Mouse (Mus musculus) forebrain, embryonic 16.5 days (tissue): ENCODE measurements around the gene Endou. TPM values are rescaled to one million over a fixed set of nuclear protein-coding genes. Genes with fewer than 3 reads are reported as not detected.

ENCODE experiments used
- ATAC-seq: fragments of 200-750 bp; cut with Nextera tagmentation; 2 replicates; pipeline ENCODE4 v1.8.0; 2017; ENCODE audit warnings: mild to moderate bottlenecking, moderate library complexity
- H3K27ac ChIP-seq: fragments of 300-500 bp; sonication (generic); 2 replicates; pipeline ENCODE4 v1.5.1; 2014; ENCODE audit warnings: low read length, control low read depth
- H3K27me3 ChIP-seq: fragments of 300-500 bp; sonication (generic); replicated peaks from 2 replicates; pipeline ENCODE4 v1.6.1; 2014; ENCODE audit warnings: low read length; ENCODE audit not compliant: control insufficient read depth, insufficient read depth
- H3K36me3 ChIP-seq: fragments of 300-500 bp; sonication (generic); 2 replicates; pipeline ENCODE4 v1.6.1; 2014; ENCODE audit not compliant: control insufficient read depth, insufficient read depth
- H3K4me1 ChIP-seq: fragments of 300-500 bp; sonication (generic); replicated peaks from 2 replicates; pipeline ENCODE4 v1.6.1; 2014; ENCODE audit warnings: low read length; ENCODE audit not compliant: control insufficient read depth, insufficient read depth
- H3K4me2 ChIP-seq: fragments of 300-500 bp; sonication (generic); 2 replicates; pipeline ENCODE4 v1.6.1; 2014; ENCODE audit warnings: mild to moderate bottlenecking, low read length, control low read depth
- H3K4me3 ChIP-seq: fragments of 300-500 bp; sonication (generic); replicated peaks from 2 replicates; pipeline ENCODE4 v1.5.1; 2014; ENCODE audit warnings: mild to moderate bottlenecking, low read length, control low read depth
- H3K9ac ChIP-seq: fragments of 300-500 bp; sonication (generic); replicated peaks from 2 replicates; pipeline ENCODE4 v1.6.1; 2014; ENCODE audit warnings: low read depth, low read length, control low read depth
- H3K9me3 ChIP-seq: fragments of 300-500 bp; sonication (generic); 2 replicates; pipeline ENCODE4 v1.6.1; 2016; ENCODE audit warnings: low read length; ENCODE audit not compliant: control insufficient read depth
- WGBS: fragments of 180-500 bp; shearing (Covaris S2); extraction: QIAGEN DNeasy Blood & Tissue Kit; methylation state at CpG from one replicate; pipeline ENCODE4 v1.1.7; 2014; 5-methylcytosine and 5-hydroxymethylcytosine counted together
- polyA plus RNA-seq: library from polyadenylated mRNA; unstranded; fragments of >200 nt; fragmentation: Nextera tagmentation; extraction: Ambion mirVana; gene quantifications from 2 replicates; pipeline ENCODE4 v1.2.1, GENCODE M21; 2015

The Endou gene
- polyA plus RNA-seq, 1 experiment from 2014 or later = 0.18 TPM

DNA sequence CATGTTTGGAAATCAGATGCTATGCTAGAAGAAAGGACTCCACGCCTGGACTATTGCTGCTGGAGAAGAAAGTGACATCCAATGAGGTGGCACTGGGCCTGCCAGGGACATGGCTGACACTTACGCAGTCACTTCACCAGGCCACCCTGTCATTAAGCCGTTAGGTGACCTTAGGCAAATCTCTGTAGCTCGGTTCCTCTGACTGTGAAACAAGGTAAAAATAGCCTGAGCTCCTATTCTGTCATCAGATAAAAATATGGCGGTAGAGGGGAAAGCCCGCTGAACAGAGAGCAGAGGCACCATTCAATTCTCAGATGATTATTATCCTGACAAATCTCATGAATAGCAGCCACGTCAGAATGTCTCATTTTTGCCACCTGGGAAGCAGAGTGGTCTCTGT lies 10.9 kb upstream of the Endou start:
- no peak for ATAC-seq
- H3K27ac ChIP-seq = no peak overlapping the region
- H3K9me3 ChIP-seq = 0 out of 2 replicates have a peak, but pooled peaks cover 2% of the 10 kb centered on the region
- no peaks in the 10 kb centered on the region; the same call in 1 of the 2 replicates for H3K4me1 ChIP-seq
- H3K27me3 ChIP-seq = no peaks in the 10 kb centered on the region
- no peak overlapping the region for H3K4me3 ChIP-seq
- 61% methylated on average over 7 of the region's 7 CpGs for WGBS
- no peak overlapping the region for H3K4me2 ChIP-seq
- no peaks in the 10 kb centered on the region for H3K36me3 ChIP-seq
- H3K9ac ChIP-seq = no peak overlapping the region

DNA sequence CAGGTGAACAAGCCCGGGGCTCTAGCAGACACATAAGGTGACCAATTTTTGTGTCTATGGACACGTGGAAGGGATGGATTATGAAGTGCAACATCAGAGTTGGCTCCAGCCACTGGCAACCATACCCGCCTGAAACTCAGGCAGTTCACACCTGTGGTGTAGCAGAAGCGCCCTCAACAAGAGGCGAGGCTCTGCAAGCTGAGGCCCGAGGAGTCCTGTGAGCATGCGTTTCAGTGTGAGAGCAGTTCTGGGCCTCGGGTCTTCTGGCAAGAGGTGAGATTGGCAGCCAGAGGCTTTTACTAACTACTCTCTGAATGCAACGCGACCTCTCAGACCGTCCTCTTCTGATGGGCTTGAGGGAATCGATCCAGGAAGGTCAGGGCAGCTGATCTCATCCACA lies 10.5 kb upstream of the Endou start:
- Histone ChIP-seq H3K9ac (no peak overlapping the region), H3K27me3 (no peaks in the 10 kb centered on the region), H3K36me3 (no peaks in the 10 kb centered on the region), H3K9me3 (0 out of 2 replicates have a peak, but pooled peaks cover 2% of the 10 kb centered on the region), H3K4me2 (no peak overlapping the region), H3K27ac (no peak overlapping the region), H3K4me1 (no peaks in the 10 kb centered on the region; the same call in 1 of the 2 replicates), H3K4me3 (no peak overlapping the region)
- no peak for ATAC-seq
- 88% methylated on average over 12 of the region's 12 CpGs for WGBS

DNA sequence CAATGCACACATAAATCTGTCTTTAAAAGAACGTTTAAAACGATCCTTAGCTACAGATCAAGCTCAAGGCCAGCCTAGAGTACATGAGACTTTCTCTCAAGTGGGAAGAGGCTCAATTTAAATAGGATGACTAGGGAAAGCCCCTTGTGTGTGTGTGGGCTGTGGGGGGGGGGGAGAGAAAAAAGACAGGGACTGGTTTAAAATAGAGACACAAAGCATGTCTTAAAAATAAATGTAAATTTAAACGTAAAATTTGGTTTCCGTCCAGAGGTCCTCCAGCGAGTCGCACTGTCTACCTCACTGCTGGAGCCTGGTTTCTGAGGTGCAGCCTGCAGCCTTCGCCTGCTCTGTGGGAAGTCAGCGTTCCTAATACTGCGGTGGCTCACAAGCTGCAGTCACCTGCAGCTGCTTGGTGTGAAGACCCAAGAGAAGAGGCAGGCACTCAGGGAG lies 9.2 kb upstream of the Endou start:
- Histone ChIP-seq H3K27ac (no peak overlapping the region), H3K4me1 (no peaks in the 10 kb centered on the region; the same call in 1 of the 2 replicates), H3K9ac (no peak overlapping the region), H3K9me3 (0 out of 2 replicates have a peak, but pooled peaks cover 2% of the 10 kb centered on the region), H3K27me3 (no peaks in the 10 kb centered on the region), H3K4me3 (no peak overlapping the region), H3K4me2 (no peak overlapping the region), H3K36me3 (no peaks in the 10 kb centered on the region)
- no peak for ATAC-seq
- 82% methylated on average over 9 of the region's 9 CpGs for WGBS

DNA sequence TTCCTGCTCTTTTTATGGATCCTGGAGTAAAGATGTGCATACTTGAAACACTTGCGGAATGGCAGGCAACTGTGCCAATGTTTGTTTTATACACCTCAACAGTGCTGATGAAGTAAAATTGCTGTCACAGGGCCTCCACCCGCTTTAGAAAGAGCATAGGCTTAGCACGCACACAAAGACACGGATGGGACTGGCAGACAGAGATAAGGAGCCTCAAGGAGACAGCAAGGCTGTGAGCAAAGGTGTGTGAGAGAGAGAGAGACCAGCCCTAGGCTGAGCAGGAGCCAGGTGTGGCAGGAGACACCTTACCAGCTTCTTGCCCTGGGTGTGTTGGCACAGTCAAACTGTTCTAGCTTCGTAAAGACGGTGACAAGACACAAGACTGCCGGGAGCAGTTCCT lies 7.8 kb upstream of the Endou start:
- no peak overlapping the region for H3K27ac ChIP-seq
- 91% methylated on average over 7 of the region's 7 CpGs for WGBS
- no peak for ATAC-seq

DNA sequence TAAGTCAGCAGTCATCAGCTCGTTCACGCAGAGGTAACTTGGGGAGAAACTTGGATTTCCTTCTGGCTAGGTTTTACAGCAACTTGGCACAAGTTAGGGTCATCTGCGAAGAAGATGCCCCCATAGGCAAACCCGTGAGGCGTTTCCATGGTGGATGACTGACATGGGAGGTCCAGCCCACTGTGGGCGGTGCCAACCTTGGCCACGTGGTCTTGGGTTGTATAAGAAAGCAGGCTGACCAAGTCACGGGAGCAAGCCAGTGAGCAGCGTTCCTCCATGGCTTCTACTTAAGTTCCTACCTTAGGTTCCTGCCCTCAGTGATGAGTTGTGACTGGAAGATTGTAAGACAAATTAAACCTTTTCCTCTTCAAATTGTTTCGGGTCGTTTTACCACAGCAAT lies 849 bp upstream of the Endou start:
- H3K9ac ChIP-seq = no peak overlapping the region
- no peaks in the 10 kb centered on the region for H3K36me3 ChIP-seq
- no peak for ATAC-seq
- no peak overlapping the region for H3K4me2 ChIP-seq
- no peak overlapping the region for H3K27ac ChIP-seq
- 92% methylated on average over 11 of the region's 11 CpGs for WGBS
- H3K4me1 ChIP-seq = no peaks in the 10 kb centered on the region
- no peaks in the 10 kb centered on the region for H3K27me3 ChIP-seq
- no peak overlapping the region for H3K4me3 ChIP-seq
- H3K9me3 ChIP-seq = no peaks in the 10 kb centered on the region

More for the DNA sequence above, 7.8 kb upstream of the Endou start:
- Histone ChIP-seq H3K4me2 (no peak overlapping the region), H3K9me3 (0 out of 2 replicates have a peak, but pooled peaks cover 2% of the 10 kb centered on the region), H3K4me1 (no peaks in the 10 kb centered on the region), H3K4me3 (no peak overlapping the region), H3K27me3 (no peaks in the 10 kb centered on the region), H3K9ac (no peak overlapping the region), H3K36me3 (no peaks in the 10 kb centered on the region)

DNA sequence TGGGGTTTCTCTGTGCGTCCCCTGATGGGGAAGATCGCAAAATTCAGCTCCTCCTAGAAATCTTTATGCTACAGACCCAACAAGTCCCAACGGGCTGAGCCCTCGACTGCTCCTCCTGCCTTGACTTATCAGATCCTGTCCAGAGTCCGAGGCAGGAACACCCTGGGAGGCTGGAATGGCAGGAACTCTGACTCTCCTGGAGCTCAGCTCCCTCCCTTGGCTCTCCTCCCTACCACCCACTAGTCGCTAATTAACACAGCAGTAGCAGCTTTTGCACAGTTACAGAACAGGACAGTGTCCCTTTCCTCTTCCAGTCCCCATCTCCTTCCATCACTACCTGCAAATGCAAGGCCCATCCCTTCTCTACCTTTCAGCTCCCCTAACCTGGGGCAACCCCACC lies 774 bp downstream of the Endou start:
- WGBS = 58% methylated on average over 6 of the region's 6 CpGs
- Histone ChIP-seq H3K9ac (no peak overlapping the region), H3K36me3 (no peaks in the 10 kb centered on the region), H3K27me3 (no peaks in the 10 kb centered on the region), H3K27ac (no peak overlapping the region), H3K4me2 (no peak overlapping the region), H3K4me1 (no peaks in the 10 kb centered on the region), H3K4me3 (no peak overlapping the region), H3K9me3 (no peaks in the 10 kb centered on the region)
- no peak for ATAC-seq

DNA sequence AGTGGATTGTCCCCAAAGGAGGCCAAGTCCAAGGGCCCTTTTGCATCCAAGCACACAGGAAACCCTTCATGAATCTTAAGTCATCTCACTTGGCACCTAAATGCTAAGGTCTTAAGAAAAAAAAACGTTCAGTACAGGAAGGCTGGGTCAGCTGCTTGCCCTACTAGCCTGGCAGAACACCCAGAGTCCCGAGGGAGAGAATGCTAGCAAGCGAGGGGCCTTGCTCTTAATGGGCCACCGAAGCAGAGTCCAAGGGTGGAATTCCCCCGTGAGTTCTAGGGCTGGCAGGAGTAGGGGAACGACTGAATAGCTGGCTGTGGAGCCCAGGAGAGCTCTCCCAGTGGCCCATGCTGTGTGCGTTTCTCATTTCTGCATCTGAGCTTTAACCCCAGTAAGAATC lies 2.3 kb downstream of the Endou start:
- Histone ChIP-seq H3K36me3 (no peaks in the 10 kb centered on the region), H3K4me2 (no peak overlapping the region), H3K27me3 (no peaks in the 10 kb centered on the region), H3K4me1 (no peaks in the 10 kb centered on the region), H3K4me3 (no peak overlapping the region), H3K27ac (no peak overlapping the region), H3K9me3 (no peaks in the 10 kb centered on the region), H3K9ac (no peak overlapping the region)
- ATAC-seq = no peak
- WGBS = 58% methylated on average over 7 of the region's 7 CpGs

DNA sequence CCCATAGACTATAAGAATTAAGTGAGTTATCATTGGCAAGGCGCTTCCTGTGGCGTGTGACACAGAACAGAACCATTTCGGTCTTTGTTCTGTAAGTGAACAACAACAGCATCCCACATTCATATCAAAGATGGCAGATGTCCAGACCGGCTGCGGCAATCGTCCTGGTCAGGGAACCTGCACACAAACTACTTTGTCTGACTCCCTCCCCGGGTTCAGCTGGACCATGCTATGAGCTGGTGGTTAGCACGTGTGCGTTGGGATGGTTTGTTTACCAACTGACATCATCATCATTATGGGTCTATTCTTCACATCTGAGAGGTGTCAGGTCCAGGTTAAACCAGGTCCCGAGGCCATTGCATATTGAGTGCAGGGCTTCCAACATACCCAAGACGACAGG lies 2.7 kb downstream of the Endou start:
- Histone ChIP-seq H3K9me3 (no peaks in the 10 kb centered on the region), H3K27me3 (no peaks in the 10 kb centered on the region)
- WGBS = 89% methylated on average over 11 of the region's 11 CpGs

DNA sequence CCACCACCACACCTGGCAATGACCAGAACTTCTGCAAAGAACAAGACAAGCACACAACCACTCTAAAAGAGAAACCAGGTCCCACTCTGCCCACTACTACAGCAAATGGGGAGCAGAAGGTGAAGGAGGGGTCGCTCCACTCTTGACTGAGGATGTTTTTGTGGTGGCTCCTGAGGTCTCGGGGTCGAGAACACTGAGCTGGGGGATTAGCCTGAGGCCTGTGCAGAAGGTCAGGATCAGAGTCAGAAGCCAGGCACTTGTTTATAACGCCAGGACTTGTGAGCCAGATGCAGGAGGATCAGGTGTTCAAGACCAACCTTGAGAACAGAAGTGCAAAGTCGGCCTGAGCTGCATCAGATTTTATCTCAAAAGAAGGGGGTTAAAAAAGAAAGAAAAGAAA lies 3.6 kb downstream of the Endou start:
- H3K4me1 ChIP-seq = no peaks in the 10 kb centered on the region
- H3K9ac ChIP-seq = no peak overlapping the region
- WGBS = 82% methylated on average over 5 of the region's 5 CpGs

More for the DNA sequence above, 2.7 kb downstream of the Endou start:
- Histone ChIP-seq H3K4me3 (no peak overlapping the region), H3K4me2 (no peak overlapping the region), H3K9ac (no peak overlapping the region), H3K4me1 (no peaks in the 10 kb centered on the region), H3K27ac (no peak overlapping the region), H3K36me3 (no peaks in the 10 kb centered on the region)
- no peak for ATAC-seq

DNA sequence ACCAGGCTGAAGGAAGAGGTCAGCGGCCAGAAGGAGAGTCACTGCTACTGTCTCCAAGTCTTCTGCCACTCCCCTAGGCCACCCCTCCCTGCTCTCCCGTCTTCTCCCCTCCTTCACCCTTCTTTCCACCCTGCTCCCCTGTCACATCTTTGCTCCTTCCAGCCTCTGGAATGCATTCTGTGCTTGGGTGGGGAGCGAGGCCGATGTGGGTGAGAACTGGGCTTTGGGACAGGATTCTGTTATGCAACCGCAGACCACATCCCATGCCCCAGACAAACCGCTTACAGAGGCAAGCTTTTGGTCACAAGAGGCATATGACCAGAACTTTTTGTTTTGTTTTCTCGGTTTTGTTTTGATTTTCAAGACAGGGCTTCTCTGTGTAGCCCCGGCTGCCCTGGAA lies 4.1 kb downstream of the Endou start:
- Histone ChIP-seq H3K4me1 (no peaks in the 10 kb centered on the region), H3K27ac (no peak overlapping the region), H3K9ac (no peak overlapping the region), H3K4me2 (no peak overlapping the region), H3K4me3 (no peak overlapping the region), H3K36me3 (no peaks in the 10 kb centered on the region), H3K27me3 (no peaks in the 10 kb centered on the region), H3K9me3 (no peaks in the 10 kb centered on the region)
- WGBS = 82% methylated on average over 8 of the region's 8 CpGs
- no peak for ATAC-seq

More for the DNA sequence above, 3.6 kb downstream of the Endou start:
- H3K9me3 ChIP-seq = no peaks in the 10 kb centered on the region
- H3K27ac ChIP-seq = no peak overlapping the region
- no peak overlapping the region for H3K4me3 ChIP-seq
- H3K27me3 ChIP-seq = no peaks in the 10 kb centered on the region
- no peak overlapping the region for H3K4me2 ChIP-seq
- H3K36me3 ChIP-seq = no peaks in the 10 kb centered on the region
- no peak for ATAC-seq
